Mouse (Mus musculus) thymus, postnatal 14 days (tissue): Measurements from ENCODE around the gene Wdr82.

ENCODE experiments used
- DNase-seq: peaks from one replicate; pipeline ENCODE4 v3.0.0; 2021

Gene Wdr82

DNA sequence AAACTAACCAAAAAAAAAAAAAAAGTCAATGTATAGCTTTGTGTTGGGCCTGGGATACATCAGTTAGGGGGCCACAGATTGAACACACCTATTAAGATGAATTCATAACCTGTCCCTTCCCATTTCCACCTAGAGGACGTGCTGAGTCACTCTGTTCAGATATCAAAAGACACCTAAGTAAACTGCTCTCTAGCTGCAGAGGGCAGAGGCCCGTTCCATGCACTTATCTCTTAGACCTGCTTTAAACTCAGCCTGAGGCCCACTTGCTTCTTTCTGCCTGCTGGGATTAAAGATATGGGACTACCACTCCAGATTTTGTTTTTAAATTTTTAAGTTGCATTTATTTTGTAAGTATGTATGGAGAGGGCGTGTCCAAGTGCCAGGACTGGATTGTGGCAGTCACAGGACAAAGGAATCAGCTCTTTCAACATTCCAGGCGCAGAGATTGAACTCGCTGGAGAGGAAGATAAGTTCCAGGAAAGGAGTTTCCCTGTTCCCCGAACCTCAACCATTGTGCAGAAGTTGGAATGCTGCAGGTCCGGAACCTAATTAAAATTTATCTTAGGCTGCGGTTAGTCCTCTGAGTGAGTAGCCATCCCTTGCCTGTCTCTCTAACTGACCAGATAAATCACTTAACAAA is 57.2 kb downstream of the Wdr82 start:
- DNase-seq, result no peak

DNA sequence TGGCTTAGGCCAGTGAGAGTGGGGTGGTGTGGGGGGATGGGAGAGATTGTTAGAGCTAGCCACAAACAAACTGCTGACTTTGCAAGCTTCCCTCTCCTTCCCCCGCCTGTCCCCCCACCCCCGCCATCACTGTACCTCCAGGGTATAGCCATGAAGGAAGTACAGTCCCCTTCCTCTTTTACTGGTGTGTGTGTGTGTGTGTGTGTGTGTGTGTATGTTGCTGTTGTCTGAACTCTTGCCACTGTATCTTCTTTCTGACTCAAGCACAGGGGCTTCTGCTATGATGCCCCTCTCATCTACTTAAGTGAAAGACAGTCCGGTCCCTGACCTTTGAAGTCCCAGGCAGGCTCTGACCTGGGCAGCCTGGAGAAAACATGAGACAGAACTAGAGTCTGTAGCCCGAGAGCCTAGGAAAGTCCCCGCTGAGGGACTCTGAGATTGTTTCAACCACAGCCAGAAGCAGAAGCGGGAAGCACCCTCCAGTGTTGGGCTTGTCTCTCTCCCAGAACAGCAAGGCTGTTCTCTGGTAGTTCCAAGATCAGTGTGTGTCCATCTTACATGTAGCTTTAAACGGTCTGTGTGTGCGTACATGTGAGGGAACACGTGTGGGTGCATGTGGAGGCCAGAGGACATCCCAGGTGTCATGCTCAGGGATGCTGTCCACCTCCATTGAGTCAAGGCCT is 59.5 kb downstream of the Wdr82 start:
- DNase-seq, result no peak

DNA sequence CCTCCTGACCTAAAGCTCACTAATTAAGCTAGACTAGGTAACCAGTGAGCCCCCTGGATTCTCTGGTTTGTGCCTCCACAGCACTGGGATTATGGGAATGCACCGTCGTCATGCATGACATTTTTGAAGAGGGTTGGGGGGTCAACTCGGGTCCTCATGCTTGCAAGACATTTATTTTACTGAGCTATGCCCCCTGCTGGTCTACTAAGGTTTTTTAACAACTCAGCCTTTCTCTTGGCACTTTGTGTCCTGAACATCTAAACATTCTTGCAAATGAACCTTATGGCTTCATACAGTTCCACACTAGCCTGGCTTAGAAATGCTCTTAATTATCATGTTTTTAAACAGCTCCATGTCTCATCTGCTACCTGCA is 60.0 kb downstream of the Wdr82 start:
- no peak for DNase-seq

DNA sequence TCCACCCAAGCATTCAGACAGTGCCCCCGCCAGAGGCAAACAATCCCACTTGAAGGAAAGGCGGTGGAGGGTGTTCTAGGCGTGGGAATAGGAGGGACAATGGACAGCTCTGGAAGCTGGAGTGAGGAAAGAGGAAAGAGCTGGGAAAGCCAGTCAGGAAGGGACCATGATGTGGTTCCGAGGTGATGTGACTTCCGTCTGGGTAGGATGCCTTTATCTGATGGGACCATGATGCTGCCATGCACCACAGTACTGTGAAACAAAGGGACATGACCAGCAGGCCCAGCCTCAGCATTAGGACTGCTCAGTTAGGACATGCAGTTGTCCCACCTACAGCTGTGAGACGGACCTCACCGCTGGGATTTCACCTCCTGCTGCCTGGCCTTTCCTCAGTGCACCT is 60.5 kb downstream of the Wdr82 start:
- no peak for DNase-seq

DNA sequence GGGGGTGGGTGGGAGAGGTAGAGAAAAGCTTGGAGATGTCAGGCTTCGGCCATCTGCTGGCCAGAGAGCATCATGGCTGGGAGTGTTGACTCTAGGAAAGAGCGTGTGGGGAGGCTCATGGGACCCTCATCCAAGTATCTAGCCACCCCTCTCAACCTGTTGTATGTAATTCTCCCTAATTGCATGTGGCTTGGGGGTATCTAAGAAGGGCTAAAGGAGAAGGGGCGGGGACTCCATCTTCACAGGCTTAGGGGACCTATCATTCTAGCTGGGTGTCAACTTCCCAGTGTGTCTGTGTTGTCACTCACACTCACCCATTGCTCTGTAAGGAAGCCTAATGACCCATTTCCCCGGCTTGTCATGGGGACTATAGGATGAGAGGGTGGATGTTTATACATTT is 61.1 kb downstream of the Wdr82 start:
- DNase-seq, result no peak

DNA sequence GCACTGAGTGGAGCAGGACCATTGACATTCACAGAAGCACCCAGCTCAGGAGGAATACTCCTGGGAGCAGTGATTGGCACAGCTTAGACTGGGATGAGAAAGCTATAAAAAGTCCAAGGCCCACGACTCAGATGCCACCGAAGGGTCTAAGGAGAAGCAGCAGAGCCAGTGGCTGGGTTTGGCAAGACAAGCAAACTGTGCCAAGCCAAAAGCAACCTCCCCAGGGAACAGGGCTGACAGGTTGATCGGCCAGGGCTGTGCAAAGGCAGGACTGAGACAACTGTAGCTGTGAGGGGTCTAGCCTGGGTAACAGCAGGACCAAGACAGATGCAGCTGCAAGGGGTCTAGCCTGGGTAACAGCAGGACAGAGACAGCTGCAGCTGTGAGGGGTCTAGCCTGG is 62.2 kb downstream of the Wdr82 start:
- DNase-seq, result no peak

DNA sequence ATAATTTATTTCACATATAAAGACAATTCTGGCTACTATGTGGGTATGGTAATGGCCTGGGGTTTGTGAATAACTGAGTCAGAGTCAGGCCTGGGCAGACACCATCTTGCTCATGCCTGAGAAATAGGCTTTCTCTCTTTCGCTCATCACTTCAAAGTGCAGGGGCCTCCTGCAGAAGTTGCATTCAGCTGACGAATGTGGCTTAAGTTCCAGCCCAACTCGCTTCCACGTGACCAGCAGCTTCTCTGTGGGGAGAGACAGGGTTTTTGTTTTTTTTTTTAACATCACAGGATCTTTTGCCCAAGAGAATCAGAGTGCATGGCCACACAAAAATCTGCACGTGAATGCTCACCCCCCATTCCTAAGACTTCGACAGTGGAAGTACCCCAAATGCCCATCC is 63.2 kb downstream of the Wdr82 start:
- no peak for DNase-seq

DNA sequence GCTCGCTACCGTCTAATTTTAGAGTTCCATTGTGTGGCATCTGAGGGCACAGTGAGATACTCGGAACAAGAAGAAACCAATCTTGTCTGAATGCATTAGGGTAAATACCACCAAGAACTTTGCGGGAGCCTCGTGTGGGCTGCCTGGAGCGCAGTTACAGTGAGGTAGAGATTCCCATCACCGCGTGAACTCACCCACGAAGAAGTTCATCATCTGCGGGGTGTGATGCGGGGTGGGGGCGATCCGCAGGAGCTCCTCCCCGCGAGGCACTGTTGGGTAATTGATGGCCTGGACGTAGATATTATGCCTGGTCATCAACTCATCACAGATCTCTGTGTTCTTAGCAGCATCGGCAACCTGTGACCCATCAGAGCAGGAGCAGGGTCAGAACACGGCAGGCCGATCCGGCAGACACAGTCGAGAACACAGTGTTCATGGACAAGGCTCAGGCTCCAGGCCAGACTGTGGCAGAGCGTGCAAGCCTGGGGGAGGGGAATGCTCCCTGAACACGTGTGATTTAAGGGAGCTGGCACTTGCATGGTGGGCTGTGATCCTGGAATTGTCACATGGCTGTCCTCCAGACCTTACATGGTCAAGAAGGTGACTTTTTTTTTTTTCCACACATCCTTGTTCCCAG is 64.6 kb downstream of the Wdr82 start:
- no peak for DNase-seq

DNA sequence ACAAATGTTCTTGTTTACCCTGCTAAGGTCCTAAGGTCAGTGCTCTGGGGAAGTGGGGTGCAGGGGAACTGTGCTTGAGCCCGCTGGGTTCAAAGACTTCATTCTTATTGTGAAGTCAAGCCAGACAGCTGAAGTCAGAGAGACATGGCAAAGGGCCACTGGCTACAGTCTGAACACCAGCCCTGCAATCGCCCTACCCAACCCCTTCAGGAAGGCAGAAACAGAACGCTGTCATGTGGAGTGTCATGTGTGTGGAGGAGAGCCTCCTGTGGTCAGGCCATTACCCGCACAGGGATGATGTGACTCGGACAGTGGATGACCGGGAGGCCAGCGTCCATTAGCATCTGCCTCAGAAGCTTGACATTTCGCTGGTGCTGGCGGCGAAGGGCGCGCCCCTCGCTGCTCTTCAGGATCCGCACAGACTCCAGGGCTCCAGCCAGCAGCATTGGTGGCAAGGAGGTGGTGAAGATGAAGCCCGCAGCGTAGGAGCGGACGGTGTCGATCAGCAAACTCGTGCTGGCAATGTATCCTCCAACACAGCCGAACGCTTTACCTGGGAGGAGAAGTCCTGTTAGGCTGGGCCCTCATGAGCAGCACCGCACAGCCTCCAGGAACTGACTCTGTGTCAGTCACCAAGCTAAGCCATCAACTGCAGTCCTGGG is 65.6 kb downstream of the Wdr82 start:
- DNase-seq, result no peak

DNA sequence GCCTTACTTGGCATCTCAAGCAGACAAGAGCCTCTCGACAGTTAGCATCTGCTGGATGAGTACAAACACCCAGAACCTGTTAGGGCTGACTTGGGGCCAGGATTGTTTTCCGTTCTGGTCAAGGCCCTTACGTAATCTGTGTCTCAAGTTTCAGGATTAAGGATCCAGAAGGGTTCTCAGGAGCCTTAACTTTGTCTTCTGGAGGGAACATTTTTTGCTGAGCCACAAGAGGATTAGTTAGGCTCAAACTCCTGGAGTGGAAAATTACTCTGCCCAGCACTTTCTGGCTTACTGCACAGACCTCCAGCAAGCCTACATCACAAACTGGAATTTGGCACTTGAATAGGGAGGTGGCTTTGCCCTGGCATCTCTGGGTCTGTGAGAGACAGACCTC is 66.1 kb downstream of the Wdr82 start:
- no peak for DNase-seq

DNA sequence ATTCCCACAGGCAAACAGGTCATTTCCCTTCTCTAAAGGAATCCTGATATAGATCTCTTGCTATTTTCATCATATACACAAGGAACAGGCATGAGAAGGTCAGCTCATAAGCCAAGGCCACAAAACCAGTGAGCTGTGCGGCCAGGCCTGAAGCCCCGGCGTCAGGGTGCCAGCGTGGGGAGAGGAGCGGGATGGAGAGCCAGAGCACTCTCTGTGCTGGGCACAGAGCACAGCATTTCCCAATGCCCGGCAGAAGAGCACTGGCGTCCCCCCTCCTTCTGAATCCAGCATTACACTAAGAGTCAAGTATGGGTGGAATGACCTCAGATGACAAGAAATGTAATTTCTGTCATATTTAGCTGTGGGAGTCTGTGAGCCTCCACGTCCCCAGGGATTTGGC is 66.7 kb downstream of the Wdr82 start:
- DNase-seq, result no peak

DNA sequence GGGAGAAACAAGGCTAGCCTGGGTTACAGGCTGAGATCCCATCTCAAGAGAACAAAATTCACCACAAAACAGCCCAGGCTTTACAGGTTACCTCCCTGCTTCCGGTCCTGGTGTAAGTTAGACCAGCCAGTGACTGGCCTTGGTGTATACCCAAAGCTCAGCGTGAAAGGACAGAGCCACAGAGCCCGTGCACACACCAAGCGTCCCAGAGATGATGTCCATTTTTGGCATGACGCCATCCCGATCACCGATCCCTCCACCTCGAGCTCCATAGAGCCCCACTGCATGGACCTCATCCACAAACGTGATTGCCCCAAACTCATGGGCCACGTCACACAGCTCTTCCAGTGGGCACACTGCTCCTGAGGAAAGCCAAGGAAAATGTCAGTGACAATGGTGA is 67.2 kb downstream of the Wdr82 start:
- DNase-seq, result no peak
